Mouse (Mus musculus): ENCODE measurements around the gene Sept5.
A peak's percentile ranks its signal among the peaks of the same experiment; 100 is the strongest.

The Sept5 gene

DNA sequence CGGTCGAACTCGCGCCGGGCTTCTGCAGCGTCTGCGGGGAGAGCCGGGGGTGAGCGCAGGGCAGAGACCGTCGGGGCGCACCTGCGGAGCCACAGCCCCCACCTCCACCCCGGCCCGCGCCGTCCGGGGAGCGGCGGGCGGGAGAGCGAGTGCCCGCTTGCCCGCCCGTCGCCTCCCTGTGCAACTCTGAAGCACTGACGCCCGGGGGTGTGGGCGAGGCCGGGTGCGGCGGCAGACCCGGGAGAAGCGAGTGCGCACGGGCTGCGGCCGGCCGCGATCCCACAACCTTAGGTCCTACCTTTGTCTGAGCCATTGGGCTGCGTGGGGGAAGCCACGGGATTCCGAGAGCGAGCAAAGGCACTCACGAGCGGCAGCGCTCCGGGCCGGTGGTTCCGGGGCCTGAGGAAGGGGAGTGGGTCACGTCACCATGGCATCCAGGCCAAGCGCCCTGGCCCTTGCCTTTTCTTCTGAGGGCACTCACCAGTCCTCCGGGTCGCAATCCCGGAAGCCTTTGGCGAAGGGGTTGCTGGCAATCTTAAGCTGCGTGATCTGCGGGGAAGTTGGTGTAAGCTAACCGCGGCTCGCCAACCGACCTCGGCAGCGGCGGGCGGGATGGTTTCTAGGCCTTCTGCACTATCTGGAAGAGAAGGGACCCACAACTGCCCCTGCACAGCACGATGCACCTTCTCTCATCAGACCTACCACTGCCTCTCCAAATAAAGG, 47.2 kb downstream of the Sept5 start:
- DNase-seq, result no peak

GRCm38 (mm10) chr16:18581623-18582205, 48.0 kb downstream of the Sept5 start:
- peak; percentile 33 for DNase-seq

- DNase-seq, result no peak
These were observed 48.6 kb downstream of the Sept5 start for GRCm38 (mm10) chr16:18581050-18581622.

DNA sequence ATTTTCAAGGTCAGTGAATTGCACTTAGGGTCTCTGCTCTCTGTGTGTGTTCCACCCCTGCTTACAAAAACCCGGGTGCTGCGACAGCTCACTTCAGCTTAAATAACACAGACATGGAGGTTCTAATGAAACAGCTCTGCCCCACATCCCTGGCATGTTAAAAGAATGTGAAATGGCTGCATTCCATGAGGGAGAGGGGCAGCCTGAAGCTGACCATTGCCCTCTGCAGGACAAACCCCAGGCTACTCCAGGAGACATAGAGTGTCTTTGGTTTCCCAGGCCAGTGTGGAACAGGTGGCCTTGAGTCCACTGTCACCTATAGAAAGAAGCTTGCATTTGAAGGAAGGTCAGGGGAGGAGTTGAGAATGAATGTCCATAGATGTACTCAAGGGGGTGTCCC, 49.4 kb downstream of the Sept5 start:
- no peak for DNase-seq

DNA sequence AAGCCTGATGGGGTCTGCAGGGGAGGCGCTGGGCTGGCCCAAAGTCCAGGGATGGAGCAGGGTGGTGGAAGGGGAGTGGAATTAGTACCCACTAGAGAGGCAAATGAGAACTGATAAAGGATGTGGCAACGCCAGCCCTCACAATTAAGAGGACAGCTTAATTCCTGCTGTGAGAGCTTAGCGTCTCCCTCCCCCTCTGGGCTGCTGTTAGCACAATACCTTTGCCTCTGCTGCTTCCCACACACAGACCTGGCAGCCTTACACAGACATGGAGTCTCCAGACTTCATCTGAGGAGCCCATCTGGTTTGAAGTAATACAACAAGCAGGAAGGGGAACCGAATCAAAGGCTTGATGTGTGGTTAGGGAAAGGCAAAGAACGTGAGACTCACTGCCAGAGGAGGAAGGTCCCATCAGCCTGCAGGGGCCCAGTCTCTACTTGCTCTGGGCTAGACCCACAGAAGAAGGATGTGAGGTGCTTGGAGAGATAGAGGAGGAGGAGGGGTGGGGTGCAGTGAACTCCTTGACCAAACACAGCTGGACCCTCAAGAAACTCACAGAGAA, 52.1 kb downstream of the Sept5 start:
- no peak for DNase-seq

DNA sequence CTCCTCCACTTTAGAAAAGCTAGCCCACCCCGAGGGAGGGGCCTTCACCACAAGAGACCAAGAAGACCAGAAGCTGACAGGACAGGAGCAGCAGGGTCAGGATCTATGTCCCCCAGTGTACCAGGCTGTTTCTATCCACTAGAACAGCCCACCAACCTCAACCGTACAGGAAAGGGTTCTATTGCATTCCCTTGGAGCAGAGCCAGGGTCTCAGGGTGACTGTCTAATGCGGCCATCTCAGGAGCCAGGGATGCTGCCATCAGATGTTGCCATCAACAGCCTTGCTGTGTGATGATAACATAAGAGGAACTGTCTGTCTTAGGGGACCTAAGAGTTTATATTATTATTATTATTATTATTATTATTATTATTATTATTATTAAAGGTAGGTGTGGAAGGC, 52.7 kb downstream of the Sept5 start:
- DNase-seq, result no peak

DNA sequence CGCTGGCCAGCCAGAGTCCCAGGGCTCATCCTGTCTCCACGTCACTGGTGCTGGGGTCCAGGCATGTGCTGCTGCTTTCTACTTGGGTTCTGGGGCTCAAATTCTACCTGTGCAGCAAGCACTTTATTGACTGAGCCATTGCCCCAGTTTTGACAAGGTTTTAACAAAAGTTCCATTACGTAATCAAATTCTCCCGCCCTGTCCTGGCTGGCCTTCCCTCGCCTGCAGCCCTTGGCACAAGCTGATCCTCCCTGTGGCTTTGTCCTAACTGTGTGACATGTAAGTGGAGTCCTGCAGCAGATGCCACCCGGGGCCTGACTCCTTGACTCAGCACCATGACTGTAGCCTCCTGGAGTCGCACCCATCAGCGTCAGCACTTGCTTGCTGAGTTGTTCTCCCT, 55.6 kb downstream of the Sept5 start:
- DNase-seq, result no peak
